Mouse (Mus musculus): Measurements from ENCODE around the gene Mgat5. TPM values are rescaled to one million over a fixed set of nuclear protein-coding genes. Genes with fewer than 3 reads are reported as not detected.

Gene Mgat5
- polyA plus RNA-seq, 1 experiment from 2014 or later: 16.3 TPM

GRCm38 (mm10) chr1:127192396-127192795 lies 12.4 kb upstream of the Mgat5 start:
- Histone ChIP-seq H3K4me1 (replicated peaks; ENCODE audit: control insufficient read depth, insufficient read depth, low read length) (no peaks in the 10 kb centered on the region), H3K9me3 (ENCODE audit: control insufficient read depth, low read length) (no peaks in the 10 kb centered on the region), H3K36me3 (replicated peaks; ENCODE audit: control insufficient read depth, insufficient read depth) (no peaks in the 10 kb centered on the region), H3K27me3 (ENCODE audit: control insufficient read depth, insufficient read depth, low read length) (no peaks in the 10 kb centered on the region), H3K27ac (no peak overlapping the region), H3K9ac (no peak overlapping the region), H3K4me2 (replicated peaks) (no peak overlapping the region), H3K4me3 (replicated peaks; ENCODE audit: low read length) (no peak overlapping the region)
- ATAC-seq (ENCODE audit: low FRiP score) (no peak), DNase-seq (ENCODE audit: low spot score) (no peak)
- 80% methylated on average over 6 of the region's 6 CpGs for WGBS

GRCm38 (mm10) chr1:127199186-127199585 lies 5.6 kb upstream of the Mgat5 start:
- H3K27me3 ChIP-seq (ENCODE audit: control insufficient read depth, insufficient read depth, low read length): no peaks in the 10 kb centered on the region
- H3K36me3 ChIP-seq (replicated peaks; ENCODE audit: control insufficient read depth, insufficient read depth): no peaks in the 10 kb centered on the region
- DNase-seq (ENCODE audit: low spot score) (no peak), ATAC-seq (ENCODE audit: low FRiP score) (no peak)
- H3K4me2 ChIP-seq (replicated peaks): no peak overlapping the region
- no peaks in the 10 kb centered on the region for H3K9me3 ChIP-seq (ENCODE audit: control insufficient read depth, low read length)
- H3K4me3 ChIP-seq (replicated peaks; ENCODE audit: low read length): no peak overlapping the region
- no peak overlapping the region for H3K9ac ChIP-seq
- no peak overlapping the region for H3K27ac ChIP-seq
- no peaks in the 10 kb centered on the region; the same call in 1 of the 2 replicates for H3K4me1 ChIP-seq (replicated peaks; ENCODE audit: control insufficient read depth, insufficient read depth, low read length)
- WGBS: 88% methylated on average over 2 of the region's 2 CpGs

DNA sequence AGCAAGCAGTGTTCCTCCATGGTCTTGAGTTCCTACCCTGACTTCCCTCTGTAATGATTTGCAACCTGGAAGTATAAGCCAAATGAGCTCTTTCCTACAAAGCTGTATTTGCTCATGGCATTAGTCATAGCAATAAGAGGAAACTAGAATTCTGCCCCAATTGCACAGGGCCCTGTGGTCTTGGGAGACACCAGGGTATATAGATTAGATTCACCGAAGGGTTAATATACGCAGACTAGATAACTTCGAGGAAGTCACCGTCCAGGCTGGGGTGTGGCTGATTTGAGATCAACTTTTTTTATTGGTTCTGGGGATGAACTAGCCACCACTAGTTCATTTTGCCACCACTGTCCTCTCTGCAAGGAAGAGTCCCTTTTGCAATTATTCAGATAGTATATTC lies 2.5 kb upstream of the Mgat5 start:
- Histone ChIP-seq H3K36me3 (replicated peaks; ENCODE audit: control insufficient read depth, insufficient read depth) (no peaks in the 10 kb centered on the region), H3K27ac (no peak overlapping the region), H3K9ac (no peak overlapping the region), H3K4me3 (replicated peaks; ENCODE audit: low read length) (no peak overlapping the region), H3K27me3 (ENCODE audit: control insufficient read depth, insufficient read depth, low read length) (no peaks in the 10 kb centered on the region), H3K9me3 (ENCODE audit: control insufficient read depth, low read length) (no peaks in the 10 kb centered on the region), H3K4me1 (replicated peaks; ENCODE audit: control insufficient read depth, insufficient read depth, low read length) (peaks cover 6% of the 10 kb centered on the region), H3K4me2 (replicated peaks) (no peak overlapping the region)
- 82% methylated on average over 4 of the region's 4 CpGs for WGBS
- no peak for ATAC-seq (ENCODE audit: low FRiP score)
- DNase-seq (ENCODE audit: low spot score): no peak

GRCm38 (mm10) chr1:127203231-127203764 lies 1.5 kb upstream of the Mgat5 start:
- H3K9me3 ChIP-seq (ENCODE audit: control insufficient read depth, low read length): no peaks in the 10 kb centered on the region
- peaks cover 15% of the 10 kb centered on the region for H3K4me1 ChIP-seq (replicated peaks; ENCODE audit: control insufficient read depth, insufficient read depth, low read length)
- H3K27me3 ChIP-seq (ENCODE audit: control insufficient read depth, insufficient read depth, low read length): no peaks in the 10 kb centered on the region
- no peak overlapping the region; the same call in 1 of the 2 replicates for H3K9ac ChIP-seq
- no peaks in the 10 kb centered on the region for H3K36me3 ChIP-seq (replicated peaks; ENCODE audit: control insufficient read depth, insufficient read depth)
- no peak overlapping the region for H3K27ac ChIP-seq
- H3K4me2 ChIP-seq (replicated peaks): no peak overlapping the region
- DNase-seq (ENCODE audit: low spot score): peak; percentile 70
- ATAC-seq (ENCODE audit: low FRiP score): no peak
- H3K4me3 ChIP-seq (replicated peaks; ENCODE audit: low read length): no peak overlapping the region
- 65% methylated on average over 4 of the region's 4 CpGs for WGBS

DNA sequence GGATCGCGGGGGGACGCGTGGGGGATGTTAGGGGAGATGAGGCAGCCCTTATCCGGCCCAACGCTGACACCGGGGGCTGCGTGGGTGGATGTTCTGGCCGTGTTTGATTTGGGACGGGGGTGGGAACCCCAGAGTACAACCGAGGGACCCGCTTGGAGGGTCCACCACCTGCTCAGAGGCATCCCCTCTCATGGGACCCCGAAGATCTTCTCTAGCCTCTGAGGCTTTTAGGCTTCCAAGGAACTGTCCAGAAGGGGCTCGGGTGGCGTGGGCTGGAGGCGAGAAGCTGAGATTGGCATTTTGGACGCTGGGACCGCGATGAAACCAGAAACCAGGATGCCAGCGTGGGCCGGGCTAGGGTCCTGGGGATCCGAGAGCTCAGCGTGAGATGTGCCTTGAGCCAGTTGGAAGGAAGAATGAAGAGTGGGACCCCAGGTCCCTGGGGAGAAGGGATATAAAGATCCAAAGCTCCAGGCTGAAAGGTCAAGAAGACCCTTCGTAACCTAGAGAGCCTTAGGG lies 745 bp downstream of the Mgat5 start:
- under 1% methylated on average over 24 of the region's 24 CpGs for WGBS
- no peaks in the 10 kb centered on the region for H3K27me3 ChIP-seq (ENCODE audit: control insufficient read depth, insufficient read depth, low read length)
- H3K27ac ChIP-seq: peak overlapping the region; percentile 95
- H3K4me2 ChIP-seq (replicated peaks): peak overlapping the region; percentile 82
- no peaks in the 10 kb centered on the region for H3K9me3 ChIP-seq (ENCODE audit: control insufficient read depth, low read length)
- H3K4me3 ChIP-seq (replicated peaks; ENCODE audit: low read length): peak overlapping the region; percentile 72
- H3K36me3 ChIP-seq (replicated peaks; ENCODE audit: control insufficient read depth, insufficient read depth): no peaks in the 10 kb centered on the region
- ATAC-seq (ENCODE audit: low FRiP score): peak; percentile 7
- H3K4me1 ChIP-seq (replicated peaks; ENCODE audit: control insufficient read depth, insufficient read depth, low read length): peaks cover 22% of the 10 kb centered on the region
- peak overlapping the region; percentile 87 for H3K9ac ChIP-seq
- peak; percentile 42 for DNase-seq (ENCODE audit: low spot score)

DNA sequence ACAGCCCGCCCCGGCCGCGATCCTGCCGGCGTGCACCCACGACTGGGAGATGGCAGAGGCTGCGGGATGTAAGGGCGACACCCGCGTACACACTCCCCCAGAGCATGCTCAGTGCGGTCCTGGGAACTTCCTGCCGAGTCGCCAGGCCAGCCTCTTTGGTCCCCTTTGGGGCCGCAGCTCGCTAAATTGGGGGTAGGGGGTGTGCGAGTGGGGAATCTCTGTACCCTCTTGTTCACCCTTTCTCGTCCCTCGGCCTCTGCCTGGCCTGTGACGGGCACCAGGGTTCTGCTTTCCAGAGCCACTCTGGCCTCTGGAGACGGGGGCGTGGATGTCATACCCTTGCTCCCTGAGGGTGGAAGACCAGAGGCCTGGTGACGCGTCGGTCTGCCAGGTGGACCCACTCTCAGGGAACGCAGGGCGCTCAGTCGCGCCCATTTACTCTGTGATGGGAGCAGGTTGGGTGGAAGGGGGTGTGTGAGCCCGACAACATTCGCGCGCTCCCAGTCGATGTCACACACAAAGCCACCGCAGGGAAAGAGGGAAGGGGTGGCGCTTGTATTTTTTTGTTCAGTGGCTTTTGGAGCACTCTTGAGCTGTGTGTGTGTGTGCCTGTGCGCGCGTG lies 1.3 kb downstream of the Mgat5 start:
- H3K4me3 ChIP-seq (replicated peaks; ENCODE audit: low read length): peak overlapping the region; percentile 72
- H3K36me3 ChIP-seq (replicated peaks; ENCODE audit: control insufficient read depth, insufficient read depth): no peaks in the 10 kb centered on the region
- H3K9ac ChIP-seq: peak overlapping the region; percentile 87
- no peaks in the 10 kb centered on the region for H3K27me3 ChIP-seq (ENCODE audit: control insufficient read depth, insufficient read depth, low read length)
- WGBS: under 1% methylated on average over 39 of the region's 39 CpGs
- no peaks in the 10 kb centered on the region for H3K9me3 ChIP-seq (ENCODE audit: control insufficient read depth, low read length)
- peak overlapping the region; percentile 82 for H3K4me2 ChIP-seq (replicated peaks)
- peaks cover 22% of the 10 kb centered on the region for H3K4me1 ChIP-seq (replicated peaks; ENCODE audit: control insufficient read depth, insufficient read depth, low read length)
- DNase-seq (ENCODE audit: low spot score) (peak; percentile 33), ATAC-seq (ENCODE audit: low FRiP score) (peak; percentile 51)
- peak overlapping the region; percentile 95 for H3K27ac ChIP-seq

GRCm38 (mm10) chr1:127206881-127207555 lies 2.2 kb downstream of the Mgat5 start:
- Histone ChIP-seq H3K9ac (peak overlapping the region; percentile 87), H3K36me3 (replicated peaks; ENCODE audit: control insufficient read depth, insufficient read depth) (no peaks in the 10 kb centered on the region), H3K9me3 (ENCODE audit: control insufficient read depth, low read length) (no peaks in the 10 kb centered on the region), H3K27me3 (ENCODE audit: control insufficient read depth, insufficient read depth, low read length) (no peaks in the 10 kb centered on the region), H3K4me3 (replicated peaks; ENCODE audit: low read length) (peak overlapping the region; percentile 72), H3K27ac (peak overlapping the region; percentile 95), H3K4me1 (replicated peaks; ENCODE audit: control insufficient read depth, insufficient read depth, low read length) (peaks cover 22% of the 10 kb centered on the region), H3K4me2 (replicated peaks) (peak overlapping the region; percentile 82)
- WGBS: 66% methylated on average over 11 of the region's 11 CpGs
- peak; percentile 33 for DNase-seq (ENCODE audit: low spot score)
- no peak for ATAC-seq (ENCODE audit: low FRiP score)

GRCm38 (mm10) chr1:127208167-127208566 lies 3.4 kb downstream of the Mgat5 start:
- peak overlapping the region; percentile 31; the same call in 1 of the 2 replicates for H3K9ac ChIP-seq
- no peak for DNase-seq (ENCODE audit: low spot score)

DNA sequence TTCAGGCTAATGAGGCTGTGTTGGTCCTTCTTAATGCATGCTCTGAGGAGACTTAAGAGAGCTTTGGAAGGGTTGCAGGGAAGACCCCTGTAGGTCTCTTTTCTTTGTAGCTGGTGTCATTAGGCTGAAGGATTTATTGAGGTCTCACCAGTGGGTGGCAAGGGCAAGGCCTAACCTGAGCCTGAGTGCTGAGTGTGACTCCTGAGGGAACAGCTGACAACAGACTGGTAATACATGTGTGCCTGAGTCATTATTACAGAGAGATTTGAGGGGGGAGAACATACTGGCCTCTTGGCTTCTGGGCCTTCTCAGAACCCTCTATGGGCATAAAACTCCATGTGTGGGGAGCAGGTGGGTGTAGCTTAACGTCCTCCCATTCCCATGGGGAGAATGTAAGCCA lies 8.0 kb downstream of the Mgat5 start:
- H3K36me3 ChIP-seq (replicated peaks; ENCODE audit: control insufficient read depth, insufficient read depth): no peaks in the 10 kb centered on the region
- no peak overlapping the region for H3K4me2 ChIP-seq (replicated peaks)
- 22% methylated on average over 1 of the region's 1 CpGs for WGBS
- DNase-seq (ENCODE audit: low spot score) (no peak), ATAC-seq (ENCODE audit: low FRiP score) (no peak)
- H3K27ac ChIP-seq: no peak overlapping the region
- H3K9me3 ChIP-seq (ENCODE audit: control insufficient read depth, low read length): no peaks in the 10 kb centered on the region
- H3K4me1 ChIP-seq (replicated peaks; ENCODE audit: control insufficient read depth, insufficient read depth, low read length): peaks cover 17% of the 10 kb centered on the region
- H3K27me3 ChIP-seq (ENCODE audit: control insufficient read depth, insufficient read depth, low read length): no peaks in the 10 kb centered on the region
- H3K9ac ChIP-seq: no peak overlapping the region
- no peak overlapping the region for H3K4me3 ChIP-seq (replicated peaks; ENCODE audit: low read length)

More at GRCm38 (mm10) chr1:127208167-127208566, 3.4 kb downstream of the Mgat5 start:
- 81% methylated on average over 9 of the region's 9 CpGs for WGBS
- Histone ChIP-seq H3K4me2 (replicated peaks) (peak overlapping the region; percentile 82), H3K27ac (no peak overlapping the region), H3K9me3 (ENCODE audit: control insufficient read depth, low read length) (no peaks in the 10 kb centered on the region), H3K36me3 (replicated peaks; ENCODE audit: control insufficient read depth, insufficient read depth) (no peaks in the 10 kb centered on the region), H3K4me3 (replicated peaks; ENCODE audit: low read length) (peak overlapping the region; percentile 3; the same call in 1 of the 2 replicates), H3K4me1 (replicated peaks; ENCODE audit: control insufficient read depth, insufficient read depth, low read length) (peaks cover 22% of the 10 kb centered on the region), H3K27me3 (ENCODE audit: control insufficient read depth, insufficient read depth, low read length) (no peaks in the 10 kb centered on the region)
- no peak for ATAC-seq (ENCODE audit: low FRiP score)

Data from hindbrain, embryonic 14.5 days (tissue).